Mouse (Mus musculus): ENCODE measurements at regions not wholly inside any gene's neighbourhood (a gene's known extent, or its start where the extent isn't known, plus 50 kb on each side); places are given as distances from the start of the nearest gene placed in this dataset.
A peak's percentile ranks its signal among the peaks of the same experiment; 100 is the strongest.

DNA sequence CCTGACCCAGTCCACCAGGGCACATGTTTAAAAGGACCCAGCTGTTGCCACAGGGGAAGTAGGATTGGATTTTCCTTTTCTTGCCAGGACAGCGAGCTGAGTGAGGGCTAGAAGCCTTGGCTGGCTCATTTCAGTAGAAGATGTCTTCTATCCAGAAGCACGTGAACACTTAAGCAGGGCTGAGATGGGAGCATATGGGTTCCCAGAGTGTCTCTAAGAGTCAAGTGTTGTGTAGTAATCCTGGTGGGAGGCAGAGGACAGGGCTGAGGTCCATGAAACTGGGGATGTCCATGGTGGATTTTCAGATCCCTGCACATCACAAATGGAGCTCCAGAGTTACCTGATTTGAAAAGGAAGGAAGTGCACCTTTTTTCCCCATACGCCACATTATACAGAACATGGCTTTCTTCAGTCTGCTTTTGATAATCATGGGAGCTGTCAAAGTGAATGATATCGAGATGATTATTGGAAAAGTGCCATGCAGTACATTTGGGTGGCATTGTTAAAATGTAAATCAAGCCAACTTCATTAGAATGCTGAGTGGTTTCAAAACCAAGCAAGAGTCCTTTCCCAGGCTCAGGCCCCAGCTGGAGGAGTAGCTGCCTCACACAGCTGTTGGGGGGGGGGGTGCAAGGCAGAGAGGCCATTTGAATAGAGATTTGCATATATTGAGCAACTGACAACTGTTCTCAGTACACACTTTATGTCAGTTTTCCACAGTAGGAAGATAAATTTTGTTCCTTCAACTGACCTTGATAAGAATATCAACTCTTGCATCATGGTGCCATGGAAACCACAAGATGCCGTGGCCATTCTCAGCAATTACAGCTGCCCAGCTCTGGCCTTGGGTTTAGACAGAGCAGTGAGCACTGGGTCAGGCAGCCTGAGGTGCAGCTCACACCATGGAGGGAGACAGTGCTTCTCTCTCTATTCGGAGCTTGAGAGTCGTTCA lies 81.7 kb downstream of the Slc35b3 start:
- DNase-seq (ENCODE audit: low read depth): peak; percentile 48

GRCm38 (mm10) chr13:38875923-38876322 lies 84.8 kb downstream of the Slc35b3 start:
- DNase-seq (ENCODE audit: low read depth): no peak

DNA sequence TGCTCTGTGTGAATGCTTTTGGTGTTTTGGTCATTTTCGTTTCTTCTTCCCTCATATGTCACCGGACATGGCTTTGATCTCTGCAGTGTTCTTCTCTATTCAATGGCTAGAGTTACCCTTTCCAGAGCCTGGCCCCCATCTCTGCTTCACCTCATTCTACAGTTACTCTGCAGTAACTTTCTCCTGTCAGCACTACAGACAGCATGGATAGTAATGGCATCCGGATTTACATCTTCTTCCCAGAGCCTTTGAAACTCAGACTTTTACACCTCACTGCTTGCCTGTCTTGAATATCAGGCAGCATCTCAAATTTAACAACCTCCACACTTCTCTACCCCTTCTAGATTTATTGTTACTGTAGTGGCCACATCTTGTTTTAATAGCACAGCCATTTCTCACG lies 96.7 kb downstream of the Slc35b3 start:
- DNase-seq (ENCODE audit: low read depth): no peak

DNA sequence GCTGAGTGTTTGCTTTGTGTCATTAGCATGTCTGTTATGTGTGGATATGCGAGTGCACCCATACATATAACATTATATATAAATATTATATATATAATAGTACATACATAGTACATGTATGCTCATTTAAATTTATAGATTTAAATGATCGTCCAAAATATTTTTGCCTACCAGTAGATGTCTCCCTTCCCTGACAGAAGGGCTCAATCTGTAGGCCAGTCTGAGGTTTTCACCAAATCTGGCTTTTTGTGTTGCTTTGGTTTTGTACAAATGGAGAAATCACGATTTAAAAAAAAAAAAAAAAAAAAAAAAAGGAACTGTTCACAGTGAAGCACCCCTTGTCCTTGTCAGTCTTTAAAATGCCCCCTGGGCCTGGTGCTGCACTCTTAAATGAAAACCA lies 104.9 kb downstream of the Slc35b3 start:
- peak; percentile 53 for DNase-seq (ENCODE audit: low read depth)

- DNase-seq (ENCODE audit: low read depth): no peak
These were observed 105.7 kb downstream of the Slc35b3 start for GRCm38 (mm10) chr13:38854986-38855385.

- DNase-seq (ENCODE audit: low read depth): peak; percentile 60
These were observed 107.8 kb downstream of the Slc35b3 start for GRCm38 (mm10) chr13:38852868-38853267.

- DNase-seq (ENCODE audit: low read depth): peak; percentile 94
These were observed 108.9 kb downstream of the Slc35b3 start for GRCm38 (mm10) chr13:38851820-38852219.

- no peak for DNase-seq (ENCODE audit: low read depth)
These were observed 122.4 kb downstream of the Slc35b3 start for GRCm38 (mm10) chr13:38838231-38838630.

DNA sequence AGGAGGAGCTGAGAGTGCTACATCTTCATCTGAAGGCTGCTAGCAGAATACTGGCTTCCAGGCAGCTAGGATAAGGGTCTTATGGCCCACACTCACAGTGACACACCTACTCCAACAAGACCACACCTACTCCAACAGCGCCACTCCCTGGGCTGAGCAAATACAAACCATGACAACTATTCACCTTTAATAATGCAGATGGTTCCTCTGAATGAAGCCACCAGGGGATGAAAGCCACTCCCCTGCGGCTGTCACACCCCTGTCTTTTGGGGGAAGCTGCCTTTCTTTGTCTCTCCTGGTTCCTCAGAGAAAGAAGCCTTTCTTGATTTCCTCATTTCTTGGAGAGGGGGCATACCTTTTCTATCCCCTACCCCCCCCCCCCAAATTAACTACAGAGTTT lies 135.0 kb downstream of the Slc35b3 start:
- no peak for DNase-seq (ENCODE audit: low read depth)

- no peak for DNase-seq (ENCODE audit: low read depth)
These were observed 141.1 kb downstream of the Slc35b3 start for GRCm38 (mm10) chr13:38819526-38819925.

DNA sequence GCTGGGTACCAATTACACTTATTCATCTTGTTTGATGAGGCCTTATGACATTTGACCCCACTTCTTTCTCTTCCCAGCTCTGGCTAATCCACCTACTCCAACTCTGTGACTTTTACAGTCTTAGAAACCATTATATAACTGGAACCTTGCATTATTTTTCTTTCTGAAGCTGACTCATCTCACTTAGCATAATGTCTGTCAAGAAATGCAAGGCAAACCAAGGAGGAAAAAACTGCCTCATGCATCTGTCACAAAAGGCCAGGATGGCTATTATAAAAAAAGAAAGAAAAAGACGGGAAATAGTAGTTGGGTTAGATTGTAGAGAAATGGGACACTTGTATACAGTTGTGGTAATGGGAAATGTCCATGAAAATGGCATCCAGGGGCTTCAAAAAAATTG lies 141.9 kb downstream of the Slc35b3 start:
- DNase-seq (ENCODE audit: low read depth): no peak

DNA sequence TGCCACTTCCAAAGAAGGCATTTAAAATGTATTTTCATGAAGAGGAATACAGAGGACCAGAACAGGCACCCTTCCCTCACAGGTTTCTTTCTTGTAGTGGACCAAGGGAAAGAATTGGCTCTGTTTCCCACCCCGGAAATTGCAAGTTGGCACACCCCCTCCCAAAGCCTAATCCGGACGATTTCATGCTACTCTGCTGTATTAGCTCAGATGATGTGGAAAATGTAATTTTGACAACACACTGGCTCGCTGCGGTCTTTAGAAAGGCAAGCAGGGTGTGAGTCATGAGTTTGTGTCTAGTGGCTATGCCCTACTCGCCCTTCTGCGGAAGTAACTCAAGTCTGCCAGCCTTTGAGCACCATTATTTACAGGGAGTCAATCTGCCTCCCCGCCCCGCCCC lies 144.4 kb downstream of the Slc35b3 start:
- no peak for DNase-seq (ENCODE audit: low read depth)

- DNase-seq (ENCODE audit: low read depth): no peak
These were observed 145.5 kb downstream of the Slc35b3 start for GRCm38 (mm10) chr13:38815002-38815707.

DNA sequence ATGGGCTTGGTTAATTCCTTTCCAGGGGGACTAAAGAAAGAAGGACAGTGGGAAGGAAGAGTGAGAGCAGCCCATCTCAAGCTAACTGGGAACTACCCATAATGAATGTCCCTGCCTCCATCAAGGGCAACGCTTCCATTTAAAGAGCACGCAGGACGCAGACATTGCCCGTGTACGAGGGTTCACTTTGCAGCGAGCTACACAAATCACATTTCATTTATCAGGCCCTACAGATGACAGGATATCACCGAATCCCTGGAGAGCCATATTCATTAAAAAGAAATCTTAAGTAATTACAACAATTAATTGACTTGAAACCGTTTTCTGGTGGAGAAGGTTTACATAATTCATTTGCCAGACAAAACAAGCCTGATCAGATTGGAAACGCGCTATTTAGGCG lies 139.7 kb upstream of the Eef1e1 start:
- DNase-seq (ENCODE audit: low read depth): no peak

GRCm38 (mm10) chr13:38793456-38793855 lies 134.6 kb upstream of the Eef1e1 start:
- no peak for DNase-seq (ENCODE audit: low read depth)

GRCm38 (mm10) chr13:38780630-38781010 lies 121.8 kb upstream of the Eef1e1 start:
- DNase-seq (ENCODE audit: low read depth): no peak

DNA sequence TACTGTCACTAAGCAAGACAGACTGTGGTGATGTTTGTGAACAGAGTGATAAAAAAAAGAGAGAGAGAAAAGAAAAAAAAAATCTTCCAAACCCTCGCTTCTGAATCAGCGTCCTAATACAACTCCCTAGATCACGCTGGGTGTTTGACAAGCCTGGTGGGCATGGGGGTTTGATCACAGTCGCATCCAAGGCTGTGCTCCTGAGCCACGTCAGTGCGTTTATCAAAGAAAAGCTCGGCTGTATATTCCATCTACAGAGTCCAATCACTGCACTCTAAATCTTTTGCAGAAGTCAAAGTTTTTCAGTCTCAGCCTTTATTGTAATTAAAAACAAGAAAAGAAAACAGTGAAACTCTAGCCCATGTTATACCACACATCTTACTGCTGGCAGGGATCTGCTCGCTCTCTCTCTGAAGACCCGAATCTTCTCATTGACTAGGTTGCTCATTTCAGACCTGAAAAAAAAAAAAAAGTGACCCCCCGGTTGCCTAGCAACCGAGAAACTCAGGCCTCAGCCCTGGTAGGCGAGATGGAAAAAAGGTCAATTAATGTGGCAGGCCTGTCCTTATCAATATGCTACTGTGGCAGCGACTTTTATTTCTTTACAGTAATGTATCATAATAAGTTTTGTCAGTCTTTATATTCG lies 121.2 kb upstream of the Eef1e1 start:
- DNase-seq (ENCODE audit: low read depth): no peak

DNA sequence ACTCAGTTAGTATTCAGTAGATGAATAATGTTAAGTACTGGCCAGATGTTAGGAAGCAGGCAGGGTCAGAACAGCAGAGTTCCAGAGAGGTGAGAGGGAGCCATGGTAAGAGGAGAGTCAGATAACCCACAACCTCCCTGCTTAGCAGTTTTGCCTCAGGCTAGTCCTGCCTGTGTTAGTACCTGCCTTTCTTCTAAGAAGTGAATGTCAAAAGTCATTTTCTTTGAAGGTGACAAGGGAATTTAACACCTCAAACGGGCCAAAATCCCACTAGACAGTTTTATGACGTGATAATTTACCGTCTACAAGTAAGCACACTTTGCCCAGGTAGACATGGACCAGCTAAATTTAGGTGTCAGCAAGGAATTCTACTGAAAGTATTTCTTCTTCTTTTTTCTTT lies 117.7 kb upstream of the Eef1e1 start:
- DNase-seq (ENCODE audit: low read depth): no peak

GRCm38 (mm10) chr13:38772996-38773395 lies 114.1 kb upstream of the Eef1e1 start:
- DNase-seq (ENCODE audit: low read depth): no peak

DNA sequence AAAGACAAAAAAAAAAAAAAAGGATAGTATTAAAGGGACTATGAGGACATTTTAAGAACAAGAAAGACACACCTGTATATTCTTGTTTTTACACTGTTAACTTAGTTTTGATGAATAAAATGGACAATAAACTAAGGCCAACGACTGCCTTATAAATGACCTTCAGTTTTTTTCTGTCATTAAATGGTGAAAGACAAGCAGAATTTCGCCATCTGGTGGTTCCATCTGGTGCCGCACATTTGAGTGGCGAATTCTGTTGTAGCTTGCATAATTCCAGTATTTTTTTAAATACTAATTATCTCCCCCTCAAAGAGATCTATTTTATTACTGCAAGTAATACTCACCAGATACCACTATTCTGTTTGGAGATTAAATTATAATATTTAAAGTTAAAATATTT lies 107.3 kb upstream of the Eef1e1 start:
- peak; percentile 41 for DNase-seq (ENCODE audit: low read depth)

- DNase-seq (ENCODE audit: low read depth): no peak
These were observed 101.4 kb upstream of the Eef1e1 start for GRCm38 (mm10) chr13:38760261-38760660.

GRCm38 (mm10) chr13:38756629-38757227 lies 97.9 kb upstream of the Eef1e1 start:
- DNase-seq (ENCODE audit: low read depth): no peak
